In the genomic region with DNA sequence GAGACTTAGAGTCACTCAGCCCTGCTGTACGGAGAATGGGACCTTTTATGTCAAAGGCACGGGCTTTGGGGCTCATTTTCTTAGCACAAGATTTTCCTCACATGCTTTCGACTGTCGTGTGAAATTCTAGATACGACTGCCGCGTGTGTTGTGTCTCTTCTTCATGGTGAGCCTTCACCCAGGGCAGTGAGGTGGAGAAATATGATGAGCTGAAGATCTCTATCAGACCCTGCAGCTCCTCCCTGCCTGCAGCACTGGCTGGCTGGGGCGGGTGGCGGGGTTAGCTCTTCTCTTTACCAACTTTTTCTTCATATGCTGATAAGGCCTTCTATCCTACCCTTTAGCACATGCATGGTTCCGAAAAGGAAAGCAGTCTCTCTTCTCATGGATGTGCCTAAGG, we compare ENCODE assay signal across 25 mouse cellular contexts. TPM values are rescaled to one million over a fixed set of nuclear protein-coding genes. Genes with fewer than 3 reads are reported as not detected.
DNase-seq lines count a peak whose midpoint lies in the region; ATAC-seq and TF ChIP-seq lines count a peak whose summit lies in the region.
"Had no signal": no experiment of that assay in that cellular context is flagged by ENCODE, and none has a peak within 500 bp of the region (broad histone marks: within the 10 kb centered on the region; RNA-seq: fewer than 3 reads in every experiment).

No protein-coding gene starts in this region.

- no peak overlapping the region for H3K9ac ChIP-seq in intestine, embryonic 14.5 days (ENCODE audit: low read length)
- H3K9ac ChIP-seq in intestine, embryonic 15.5 days, result no peak overlapping the region
- H3K9ac ChIP-seq in lung, embryonic 16.5 days (ENCODE audit: low read length), result no peak overlapping the region
- H3K9ac ChIP-seq: embryonic facial prominence, embryonic 12.5 days; embryonic facial prominence, embryonic 15.5 days; forebrain, postnatal 0 days; heart, embryonic 13.5 days; hindbrain, embryonic 14.5 days had no signal

- peak; percentile 32 for DNase-seq in intestine, embryonic 14.5 days (ENCODE audit: low spot score)
- no peak for DNase-seq in lung, postnatal 4 days
- DNase-seq in thymus, adult 2 months, result no peak
- DNase-seq: adrenal gland, adult 2 months; adrenal gland, postnatal 14 days; B cell, adult 2 months; cerebellum, adult 11 months; cerebellum, adult 2 months; cerebellum, adult 9-11 months; cerebellum, postnatal 25 days; forebrain, postnatal 0 days; gastrocnemius, adult 2 months; gastrocnemius, postnatal 14 days; heart, adult 18-20 months; heart, postnatal 14 days; heart, postnatal 4 days had no signal

- WGBS in intestine, embryonic 14.5 days, result 82% methylated on average over 10 of the region's 10 CpGs
- 86% methylated on average over 10 of the region's 10 CpGs for WGBS in intestine, embryonic 15.5 days
- whole genome bisulfite sequencing in lung, embryonic 16.5 days, result 57% methylated on average over 10 of the region's 10 CpGs
- 90% methylated on average over 10 of the region's 10 CpGs for WGBS in thymus, adult 2 months

- H3K27ac ChIP-seq in intestine, embryonic 14.5 days (ENCODE audit: low read depth), result no peak overlapping the region
- H3K27ac ChIP-seq in intestine, embryonic 15.5 days, result no peak overlapping the region
- H3K27ac ChIP-seq in lung, embryonic 16.5 days (ENCODE audit: low read length), result peak overlapping the region; percentile 77
- no peak overlapping the region for H3K27ac ChIP-seq in thymus, adult 2 months (ENCODE audit: control insufficient read depth, insufficient read depth, low read length)
- H3K27ac ChIP-seq: embryonic facial prominence, embryonic 12.5 days; embryonic facial prominence, embryonic 15.5 days; gastrocnemius, adult 2 months; heart, embryonic 13.5 days; hindbrain, postnatal 0 days had no signal

- no peak overlapping the region for H3K4me3 ChIP-seq in intestine, embryonic 14.5 days (ENCODE audit: low read depth, low read length)
- H3K4me3 ChIP-seq in intestine, embryonic 15.5 days (replicated peaks), result no peak overlapping the region
- no peak overlapping the region for H3K4me3 ChIP-seq in lung, embryonic 16.5 days (ENCODE audit: low read length)
- H3K4me3 ChIP-seq in thymus, adult 2 months (ENCODE audit: control insufficient read depth, insufficient read depth, low read length), result no peak overlapping the region
- H3K4me3 ChIP-seq: embryonic facial prominence, embryonic 12.5 days; embryonic facial prominence, embryonic 15.5 days; gastrocnemius, adult 2 months; heart, embryonic 13.5 days had no signal

- TF ChIP-seq CTCF in thymus, adult 2 months (IDR thresholded peaks at IDR 0.05; ENCODE audit: borderline replicate concordance, control insufficient read depth, extremely low read depth, insufficient read depth, low read length, poor library complexity), result no peak

- no peaks in the 10 kb centered on the region for H3K27me3 ChIP-seq in intestine, embryonic 14.5 days (replicated peaks; ENCODE audit: control insufficient read depth, insufficient read depth, low read length)
- no peaks in the 10 kb centered on the region for H3K27me3 ChIP-seq in intestine, embryonic 15.5 days (replicated peaks)
- H3K27me3 ChIP-seq in lung, embryonic 16.5 days (ENCODE audit: control insufficient read depth, insufficient read depth, low read depth, low read length), result no peaks in the 10 kb centered on the region
- H3K27me3 ChIP-seq in thymus, adult 2 months (ENCODE audit: control insufficient read depth, insufficient read depth, low read length), result no peaks in the 10 kb centered on the region
- H3K27me3 ChIP-seq: embryonic facial prominence, embryonic 12.5 days; embryonic facial prominence, embryonic 15.5 days; heart, embryonic 13.5 days had no signal

- no peaks in the 10 kb centered on the region for H3K9me3 ChIP-seq in intestine, embryonic 14.5 days (ENCODE audit: control insufficient read depth, low read length)
- H3K9me3 ChIP-seq in intestine, embryonic 15.5 days, result no peaks in the 10 kb centered on the region
- H3K9me3 ChIP-seq in lung, embryonic 16.5 days (ENCODE audit: control insufficient read depth, low read length), result no peaks in the 10 kb centered on the region
- H3K9me3 ChIP-seq: embryonic facial prominence, embryonic 12.5 days; embryonic facial prominence, embryonic 15.5 days; heart, embryonic 13.5 days had no signal

- ATAC-seq in intestine, embryonic 14.5 days (replicated peaks; ENCODE audit: low FRiP score, low TSS enrichment, low read depth), result no peak
- no peak for ATAC-seq in intestine, embryonic 15.5 days
- ATAC-seq in lung, embryonic 16.5 days (ENCODE audit: low read depth), result peak; percentile 57
- peak; percentile 20; the same call in 1 of the 2 replicates for ATAC-seq in megakaryocyte progenitor cell, adult 5-6 weeks (replicated peaks; ENCODE audit: poor library complexity)
- ATAC-seq: forebrain, embryonic 14.5 days; forebrain, postnatal 0 days; hindbrain, postnatal 0 days had no signal

- H3K36me3 ChIP-seq in intestine, embryonic 14.5 days (ENCODE audit: control insufficient read depth, insufficient read depth, low read length), result no peaks in the 10 kb centered on the region
- H3K36me3 ChIP-seq in intestine, embryonic 15.5 days, result no peaks in the 10 kb centered on the region
- H3K36me3 ChIP-seq in lung, embryonic 16.5 days (ENCODE audit: control insufficient read depth, insufficient read depth, low read length), result no peaks in the 10 kb centered on the region
- H3K36me3 ChIP-seq in thymus, adult 2 months (ENCODE audit: control insufficient read depth, insufficient read depth, low read length), result no peaks in the 10 kb centered on the region
- H3K36me3 ChIP-seq: embryonic facial prominence, embryonic 12.5 days; embryonic facial prominence, embryonic 15.5 days; heart, embryonic 13.5 days had no signal

- H3K4me1 ChIP-seq in intestine, embryonic 14.5 days (replicated peaks; ENCODE audit: control insufficient read depth, insufficient read depth, low read length), result no peaks in the 10 kb centered on the region
- 0 out of 2 replicates have a peak, but pooled peaks cover 3% of the 10 kb centered on the region for H3K4me1 ChIP-seq in intestine, embryonic 15.5 days (replicated peaks)
- no peaks in the 10 kb centered on the region for H3K4me1 ChIP-seq in lung, embryonic 16.5 days (replicated peaks; ENCODE audit: control insufficient read depth, insufficient read depth, low read length)
- no peaks in the 10 kb centered on the region; the same call in 1 of the 2 replicates for H3K4me1 ChIP-seq in thymus, adult 2 months (replicated peaks; ENCODE audit: control insufficient read depth, insufficient read depth, low read length)
- H3K4me1 ChIP-seq: embryonic facial prominence, embryonic 12.5 days; heart, embryonic 13.5 days had no signal

- no peak for TF ChIP-seq POLR2A in thymus, adult 2 months (IDR thresholded peaks at IDR 0.05; ENCODE audit: control insufficient read depth, extremely low read depth, insufficient read depth, low read length, poor library complexity)

- no peak overlapping the region for H3K4me2 ChIP-seq in intestine, embryonic 14.5 days (ENCODE audit: low read length)
- H3K4me2 ChIP-seq in intestine, embryonic 15.5 days (replicated peaks), result no peak overlapping the region
- no peak overlapping the region for H3K4me2 ChIP-seq in lung, embryonic 16.5 days (ENCODE audit: low read depth, low read length)
- H3K4me2 ChIP-seq: embryonic facial prominence, embryonic 12.5 days; embryonic facial prominence, embryonic 15.5 days; heart, embryonic 13.5 days; hindbrain, embryonic 14.5 days had no signal

RNA-seq across cellular contexts. Expression of a gene that starts 20.1 kb away (rescaled TPM):
- 22.5 and 26.7 TPM in 2 replicates for polyA plus RNA-seq in intestine, embryonic 14.5 days (2014; fragmentation: Nextera tagmentation; extraction: Ambion mirVana)
- polyA plus RNA-seq in intestine, embryonic 15.5 days (2015; fragmentation: Nextera tagmentation; extraction: Ambion mirVana), result 15.7 and 15.8 TPM in 2 replicates
- polyA plus RNA-seq in lung, embryonic 16.5 days (2015; fragmentation: Nextera tagmentation; extraction: Ambion mirVana), result 17.8 and 19.3 TPM in 2 replicates
- total RNA-seq in megakaryocyte progenitor cell, adult 5-6 weeks (2015), result 44.3 and 45.6 TPM in 2 replicates
- 46.6 and 55.7 TPM in 2 replicates for total RNA-seq in megakaryocyte progenitor cell, adult 5-6 weeks (2017)
- 9.9 and 13.5 TPM in 2 replicates for polyA plus RNA-seq in thymus, adult 2 months (2012; rRNA removed)

RNA-seq across cellular contexts. Expression of a gene that starts 20.1 kb away (rescaled TPM):
- polyA plus RNA-seq in intestine, embryonic 14.5 days (2014; fragmentation: Nextera tagmentation; extraction: Ambion mirVana), result 79.6 and 83.3 TPM in 2 replicates
- 67.4 and 70.6 TPM in 2 replicates for polyA plus RNA-seq in intestine, embryonic 15.5 days (2015; fragmentation: Nextera tagmentation; extraction: Ambion mirVana)
- polyA plus RNA-seq in lung, embryonic 16.5 days (2015; fragmentation: Nextera tagmentation; extraction: Ambion mirVana), result 88.8 and 96.9 TPM in 2 replicates
- 59.8 and 66.4 TPM in 2 replicates for total RNA-seq in megakaryocyte progenitor cell, adult 5-6 weeks (2015)
- 35.5 and 42.6 TPM in 2 replicates for total RNA-seq in megakaryocyte progenitor cell, adult 5-6 weeks (2017)
- polyA plus RNA-seq in thymus, adult 2 months (2012; rRNA removed), result 44.5 and 54.3 TPM in 2 replicates

Comparison
In these comparisons a context has a peak if more than half of its experiments do, and no peak if none do; other contexts are left out.
1. ATAC-seq: peak in lung, embryonic 16.5 days (single experiment) and megakaryocyte progenitor cell, adult 5-6 weeks (single experiment); none in intestine, embryonic 14.5 days (single experiment) and intestine, embryonic 15.5 days (single experiment).